ENCODE assay signal across 24 mouse cellular contexts in the genomic region with DNA sequence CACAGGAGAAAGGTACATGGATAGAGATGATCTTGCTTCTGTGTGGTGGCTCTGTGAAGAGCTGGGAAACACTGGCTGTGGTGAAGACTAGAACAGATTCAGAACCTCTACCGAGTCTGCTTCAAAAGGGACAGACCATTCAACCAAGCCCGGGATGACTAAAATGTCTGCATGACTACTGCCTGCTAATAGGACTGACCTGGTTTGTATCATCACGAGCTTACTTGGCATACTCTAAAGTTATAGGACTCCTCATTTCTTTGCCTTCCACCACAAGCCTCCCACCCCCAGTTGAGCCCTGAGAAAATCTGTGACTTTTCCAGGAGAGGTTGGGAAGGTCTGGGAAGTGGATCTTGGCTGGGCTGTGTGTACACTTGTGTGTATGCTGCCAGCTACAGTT. TPM values are rescaled to one million over a fixed set of nuclear protein-coding genes. Genes with fewer than 3 reads are reported as not detected.
"Had no signal": no experiment of that assay in that cellular context is flagged by ENCODE, and none has a peak within 500 bp of the region (broad histone marks: within the 10 kb centered on the region; RNA-seq: fewer than 3 reads in every experiment).

No protein-coding gene starts in this region.

- H3K27ac ChIP-seq: liver, embryonic 14.5 days; midbrain, embryonic 13.5 days; midbrain, embryonic 15.5 days; neural tube, embryonic 13.5 days; neural tube, embryonic 15.5 days had no signal

- H3K9ac ChIP-seq: liver, embryonic 14.5 days; lung, embryonic 14.5 days; midbrain, embryonic 13.5 days; midbrain, embryonic 15.5 days; neural tube, embryonic 13.5 days; neural tube, embryonic 15.5 days; stomach, embryonic 15.5 days had no signal

- H3K9me3 ChIP-seq: megakaryocyte, embryonic 14.5 days; midbrain, embryonic 13.5 days; midbrain, embryonic 15.5 days; neural tube, embryonic 13.5 days; neural tube, embryonic 15.5 days; stomach, embryonic 15.5 days had no signal

- ATAC-seq: midbrain, embryonic 13.5 days; midbrain, embryonic 15.5 days had no signal

- DNase-seq: lung, adult 18-20 months; lung, embryonic 14.5 days; lung, postnatal 10 days; lung, postnatal 4 days; retina, postnatal 1 day; right cerebral cortex, adult 18-20 months; thymus, adult 2 months; thymus, postnatal 25 days; thymus, postnatal 4 days had no signal

- H3K4me1 ChIP-seq: midbrain, embryonic 15.5 days; neural tube, embryonic 13.5 days; neural tube, embryonic 15.5 days; stomach, embryonic 15.5 days had no signal

- H3K4me3 ChIP-seq: megakaryocyte, embryonic 14.5 days; midbrain, embryonic 13.5 days; midbrain, embryonic 15.5 days; myocyte; neural tube, embryonic 13.5 days; neural tube, embryonic 15.5 days; stomach, embryonic 15.5 days had no signal

- H3K4me2 ChIP-seq: lung, embryonic 14.5 days; midbrain, embryonic 11.5 days; midbrain, embryonic 13.5 days; midbrain, embryonic 15.5 days; neural tube, embryonic 13.5 days; neural tube, embryonic 15.5 days had no signal

- H3K36me3 ChIP-seq: midbrain, embryonic 13.5 days; midbrain, embryonic 15.5 days; neural tube, embryonic 13.5 days; neural tube, embryonic 15.5 days; stomach, embryonic 15.5 days had no signal

- H3K27me3 ChIP-seq: midbrain, embryonic 13.5 days; midbrain, embryonic 15.5 days; neural tube, embryonic 13.5 days; neural tube, embryonic 15.5 days; stomach, embryonic 15.5 days had no signal

RNA-seq across cellular contexts. Expression of a gene that starts 0.8 kb away (rescaled TPM):
- polyA plus RNA-seq: liver, embryonic 14.5 days; lung, embryonic 14.5 days; lung, embryonic 16.5 days; neural tube, embryonic 11.5 days; spleen, adult 2 months; testis, adult 2 months had no signal

RNA-seq across cellular contexts. Expression of a gene that starts 42.3 kb away (rescaled TPM):
- polyA plus RNA-seq: liver, embryonic 14.5 days; liver, embryonic 16.5 days; lung, embryonic 14.5 days; midbrain, embryonic 11.5 days; midbrain, embryonic 15.5 days; myocyte; neural tube, embryonic 11.5 days; neural tube, embryonic 13.5 days; spleen, adult 2 months; urinary bladder, adult 2 months had no signal
